Mouse (Mus musculus): ENCODE measurements around the gene Ptprb. TPM values are rescaled to one million over a fixed set of nuclear protein-coding genes. Genes with fewer than 3 reads are reported as not detected.
A peak's percentile ranks its signal among the peaks of the same experiment; 100 is the strongest.

The Ptprb gene
- total and polyA plus RNA-seq, 2 experiments from 2014 or later: 3.3 to 9.8 TPM

DNA sequence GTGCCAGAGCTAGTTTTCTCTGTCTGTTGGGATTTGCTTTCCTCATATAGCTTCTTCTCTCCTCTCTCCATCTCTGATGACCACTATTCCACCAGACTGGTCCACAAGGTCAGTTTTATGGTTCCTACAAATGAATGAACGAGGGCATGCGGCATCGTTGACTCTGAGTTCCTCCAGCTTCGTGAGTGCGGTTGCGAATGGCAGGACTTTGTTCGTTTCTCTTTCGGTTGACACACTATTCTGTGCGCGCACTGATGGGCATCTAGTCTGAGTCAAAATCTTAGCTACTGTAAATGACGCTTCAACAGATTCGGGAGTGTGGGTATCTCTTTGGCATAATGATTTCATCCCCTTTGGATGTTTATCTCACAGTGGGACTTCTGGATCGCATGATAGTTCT lies 121.6 kb downstream of the Ptprb start:
- Histone ChIP-seq H3K27me3 (ENCODE audit: insufficient read depth, low read length) (no peaks in the 10 kb centered on the region), H3K9ac (replicated peaks; ENCODE audit: low read length, poor library complexity, severe bottlenecking) (no peak overlapping the region), H3K4me2 (ENCODE audit: low read depth, low read length, poor library complexity, severe bottlenecking) (no peak overlapping the region), H3K4me3 (ENCODE audit: low read depth, low read length) (no peak overlapping the region), H3K9me3 (ENCODE audit: low read length) (no peaks in the 10 kb centered on the region), H3K27ac (ENCODE audit: low read depth, low read length) (no peak overlapping the region), H3K36me3 (ENCODE audit: insufficient read depth, low read length) (no peaks in the 10 kb centered on the region), H3K4me1 (ENCODE audit: insufficient read depth, low read length) (no peaks in the 10 kb centered on the region)
- TF ChIP-seq CTCF (IDR thresholded peaks at IDR 0.05): no peak
- DNase-seq (ENCODE audit: low spot score): no peak
- 91% methylated on average over 13 of the region's 13 CpGs for WGBS
- ATAC-seq (ENCODE audit: low FRiP score): no peak

GRCm38 (mm10) chr10:116397573-116397972 lies 122.2 kb downstream of the Ptprb start:
- Histone ChIP-seq H3K27me3 (ENCODE audit: insufficient read depth, low read length) (no peaks in the 10 kb centered on the region), H3K4me3 (ENCODE audit: low read depth, low read length) (no peak overlapping the region), H3K4me2 (ENCODE audit: low read depth, low read length, poor library complexity, severe bottlenecking) (peak overlapping the region; percentile 26), H3K4me1 (ENCODE audit: insufficient read depth, low read length) (no peaks in the 10 kb centered on the region), H3K27ac (ENCODE audit: low read depth, low read length) (no peak overlapping the region), H3K9ac (replicated peaks; ENCODE audit: low read length, poor library complexity, severe bottlenecking) (no peak overlapping the region), H3K36me3 (ENCODE audit: insufficient read depth, low read length) (no peaks in the 10 kb centered on the region), H3K9me3 (ENCODE audit: low read length) (no peaks in the 10 kb centered on the region)
- ATAC-seq (ENCODE audit: low FRiP score) (no peak), DNase-seq (ENCODE audit: low spot score) (no peak)
- TF ChIP-seq CTCF (IDR thresholded peaks at IDR 0.05): no peak
- 41% methylated on average over 14 of the region's 14 CpGs for WGBS

- Histone ChIP-seq H3K9ac (replicated peaks; ENCODE audit: low read length, poor library complexity, severe bottlenecking) (no peak overlapping the region), H3K27ac (ENCODE audit: low read depth, low read length) (no peak overlapping the region), H3K9me3 (ENCODE audit: low read length) (no peaks in the 10 kb centered on the region), H3K4me3 (ENCODE audit: low read depth, low read length) (no peak overlapping the region), H3K4me1 (ENCODE audit: insufficient read depth, low read length) (no peaks in the 10 kb centered on the region), H3K36me3 (ENCODE audit: insufficient read depth, low read length) (no peaks in the 10 kb centered on the region), H3K27me3 (ENCODE audit: insufficient read depth, low read length) (no peaks in the 10 kb centered on the region), H3K4me2 (ENCODE audit: low read depth, low read length, poor library complexity, severe bottlenecking) (peak overlapping the region; percentile 26; the same call in 1 of the 2 replicates)
- no peak for DNase-seq (ENCODE audit: low spot score)
- no peak for TF ChIP-seq CTCF (IDR thresholded peaks at IDR 0.05)
- 45% methylated on average over 12 of the region's 12 CpGs for WGBS
- ATAC-seq (ENCODE audit: low FRiP score): no peak
Observed at GRCm38 (mm10) chr10:116397973-116398372, 122.7 kb downstream of the Ptprb start.

- H3K36me3 ChIP-seq (ENCODE audit: insufficient read depth, low read length): no peaks in the 10 kb centered on the region
- H3K4me2 ChIP-seq (ENCODE audit: low read depth, low read length, poor library complexity, severe bottlenecking): no peak overlapping the region
- no peak for DNase-seq (ENCODE audit: low spot score)
- no peaks in the 10 kb centered on the region for H3K27me3 ChIP-seq (ENCODE audit: insufficient read depth, low read length)
- H3K4me1 ChIP-seq (ENCODE audit: insufficient read depth, low read length): no peaks in the 10 kb centered on the region
- no peak overlapping the region for H3K9ac ChIP-seq (replicated peaks; ENCODE audit: low read length, poor library complexity, severe bottlenecking)
- no peak overlapping the region for H3K4me3 ChIP-seq (ENCODE audit: low read depth, low read length)
- no peak overlapping the region for H3K27ac ChIP-seq (ENCODE audit: low read depth, low read length)
- no peak for TF ChIP-seq CTCF (IDR thresholded peaks at IDR 0.05)
- no peak for ATAC-seq (ENCODE audit: low FRiP score)
- no peaks in the 10 kb centered on the region for H3K9me3 ChIP-seq (ENCODE audit: low read length)
- 89% methylated on average over 6 of the region's 6 CpGs for WGBS
Observed at GRCm38 (mm10) chr10:116402742-116403425, 127.6 kb downstream of the Ptprb start.

- no peak overlapping the region for H3K4me2 ChIP-seq (ENCODE audit: low read depth, low read length, poor library complexity, severe bottlenecking)
- no peaks in the 10 kb centered on the region for H3K4me1 ChIP-seq (ENCODE audit: insufficient read depth, low read length)
- no peak overlapping the region for H3K27ac ChIP-seq (ENCODE audit: low read depth, low read length)
- no peaks in the 10 kb centered on the region for H3K27me3 ChIP-seq (ENCODE audit: insufficient read depth, low read length)
- no peaks in the 10 kb centered on the region for H3K9me3 ChIP-seq (ENCODE audit: low read length)
- no peaks in the 10 kb centered on the region for H3K36me3 ChIP-seq (ENCODE audit: insufficient read depth, low read length)
- no peak overlapping the region for H3K9ac ChIP-seq (replicated peaks; ENCODE audit: low read length, poor library complexity, severe bottlenecking)
- no peak overlapping the region for H3K4me3 ChIP-seq (ENCODE audit: low read depth, low read length)
- 63% methylated on average over 4 of the region's 4 CpGs for WGBS
- DNase-seq (ENCODE audit: low spot score) (no peak), ATAC-seq (ENCODE audit: low FRiP score) (no peak)
- TF ChIP-seq CTCF (IDR thresholded peaks at IDR 0.05): no peak
Observed at GRCm38 (mm10) chr10:116403679-116404078, 128.4 kb downstream of the Ptprb start.

- Histone ChIP-seq H3K27ac (ENCODE audit: low read depth, low read length) (no peak overlapping the region), H3K9me3 (ENCODE audit: low read length) (no peaks in the 10 kb centered on the region), H3K4me2 (ENCODE audit: low read depth, low read length, poor library complexity, severe bottlenecking) (no peak overlapping the region), H3K4me3 (ENCODE audit: low read depth, low read length) (no peak overlapping the region), H3K4me1 (ENCODE audit: insufficient read depth, low read length) (no peaks in the 10 kb centered on the region), H3K36me3 (ENCODE audit: insufficient read depth, low read length) (no peaks in the 10 kb centered on the region), H3K27me3 (ENCODE audit: insufficient read depth, low read length) (no peaks in the 10 kb centered on the region), H3K9ac (replicated peaks; ENCODE audit: low read length, poor library complexity, severe bottlenecking) (no peak overlapping the region)
- no peak for TF ChIP-seq CTCF (IDR thresholded peaks at IDR 0.05)
- DNase-seq (ENCODE audit: low spot score) (no peak), ATAC-seq (ENCODE audit: low FRiP score) (no peak)
- 95% methylated on average over 6 of the region's 6 CpGs for WGBS
Observed at GRCm38 (mm10) chr10:116405011-116405410, 129.7 kb downstream of the Ptprb start.

Data from midbrain, postnatal 0 days (tissue).